Mouse (Mus musculus) lung, embryonic 14.5 days (tissue): ENCODE measurements at regions not wholly inside any gene's neighbourhood (a gene's known extent, or its start where the extent isn't known, plus 50 kb on each side); places are given as distances from the start of the nearest gene placed in this dataset.
A peak's percentile ranks its signal among the peaks of the same experiment; 100 is the strongest.

Experiments
- ATAC-seq: fragments of 200-750 bp; cut with Nextera tagmentation; 2 replicates; pipeline ENCODE4 v1.8.0; 2017; ENCODE audit warnings: mild to moderate bottlenecking, moderate TSS enrichment, moderate library complexity; ENCODE audit not compliant: insufficient read depth
- DNase-seq: peaks from one replicate; pipeline ENCODE4 v3.0.0-alpha.2; 2015
- H3K27ac ChIP-seq: fragments of 300-500 bp; sonication (generic); 2 replicates; pipeline ENCODE4 v1.5.1; 2014; ENCODE audit warnings: low read depth, mild to moderate bottlenecking, moderate library complexity
- H3K27me3 ChIP-seq: fragments of 300-500 bp; sonication (generic); 2 replicates; pipeline ENCODE4 v1.6.1; 2014; ENCODE audit warnings: low read length, control low read depth; ENCODE audit not compliant: insufficient read depth
- H3K36me3 ChIP-seq: fragments of 300-500 bp; sonication (generic); 2 replicates; pipeline ENCODE4 v1.6.1; 2014; ENCODE audit warnings: control low read depth; ENCODE audit not compliant: insufficient read depth
- H3K4me1 ChIP-seq: fragments of 300-500 bp; sonication (generic); 2 replicates; pipeline ENCODE4 v1.6.1; 2014; ENCODE audit warnings: antibody characterized with exemption, control low read depth; ENCODE audit not compliant: insufficient read depth
- H3K4me2 ChIP-seq: fragments of 300-500 bp; sonication (generic); 2 replicates; pipeline ENCODE4 v1.6.1; 2014; ENCODE audit warnings: mild to moderate bottlenecking
- H3K4me3 ChIP-seq: fragments of 300-500 bp; sonication (generic); 2 replicates; pipeline ENCODE4 v1.5.1; 2014; ENCODE audit warnings: low read depth, low read length
- H3K9ac ChIP-seq: fragments of 300-500 bp; sonication (generic); 2 replicates; pipeline ENCODE4 v1.6.1; 2014
- H3K9me3 ChIP-seq: fragments of 300-500 bp; sonication (generic); 2 replicates; pipeline ENCODE4 v1.6.1; 2016; ENCODE audit warnings: low read depth, low read length, control low read depth
- CTCF ChIP-seq: IDR thresholded peaks from 2 replicates; pipeline ENCODE4 v1.5.1; 2016; ENCODE audit warnings: antibody characterized with exemption, low read depth
- WGBS: fragments of 180-500 bp; shearing (Covaris S2); extraction: QIAGEN DNeasy Blood & Tissue Kit; methylation state at CpG from one replicate; pipeline ENCODE4 v1.1.7; 2014; 5-methylcytosine and 5-hydroxymethylcytosine counted together

GRCm38 (mm10) chr8:115478406-115479060 lies 229.1 kb downstream of the Maf start:
- WGBS, result 52% methylated on average over 11 of the region's 11 CpGs
- Histone ChIP-seq H3K27me3 (0 out of 2 replicates have a peak, but pooled peaks cover 3% of the 10 kb centered on the region), H3K9ac (no peak overlapping the region), H3K27ac (no peak overlapping the region), H3K4me2 (no peak overlapping the region), H3K9me3 (no peaks in the 10 kb centered on the region), H3K36me3 (no peaks in the 10 kb centered on the region), H3K4me3 (no peak overlapping the region), H3K4me1 (0 out of 2 replicates have a peak, but pooled peaks cover 4% of the 10 kb centered on the region)
- ATAC-seq (no peak), DNase-seq (peak; percentile 56)
- TF ChIP-seq CTCF, result no peak

- H3K27ac ChIP-seq, result no peak overlapping the region
- H3K4me3 ChIP-seq, result no peak overlapping the region
- 81% methylated on average over 9 of the region's 9 CpGs for WGBS
- H3K4me1 ChIP-seq, result 0 out of 2 replicates have a peak, but pooled peaks cover 4% of the 10 kb centered on the region
- no peaks in the 10 kb centered on the region for H3K9me3 ChIP-seq
- H3K9ac ChIP-seq, result no peak overlapping the region
- ATAC-seq (no peak), DNase-seq (no peak)
- H3K4me2 ChIP-seq, result no peak overlapping the region
- no peak for TF ChIP-seq CTCF
- H3K36me3 ChIP-seq, result no peaks in the 10 kb centered on the region
- H3K27me3 ChIP-seq, result 0 out of 2 replicates have a peak, but pooled peaks cover 3% of the 10 kb centered on the region
Measured at GRCm38 (mm10) chr8:115476071-115476470, 231.5 kb downstream of the Maf start.

DNA sequence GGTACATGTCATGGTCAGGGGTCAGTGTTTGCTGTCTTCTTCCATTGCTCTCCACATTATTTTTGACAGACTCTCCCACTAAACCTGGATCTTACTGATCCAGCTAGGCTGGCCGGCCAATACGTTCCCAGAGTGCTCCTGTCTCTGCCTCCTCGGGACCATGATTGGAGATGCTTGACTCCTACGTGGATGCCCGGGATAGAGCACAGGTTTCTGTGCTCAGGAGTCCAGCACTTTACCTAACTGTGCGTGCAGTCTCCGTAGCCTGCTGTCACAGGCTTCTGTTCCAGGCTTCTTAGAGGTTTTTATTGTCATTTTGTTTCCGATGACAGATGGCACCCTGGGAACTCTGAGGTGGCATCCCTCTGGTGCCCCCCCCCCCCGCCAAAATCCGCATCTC lies 232.4 kb downstream of the Maf start:
- Histone ChIP-seq H3K9ac (no peak overlapping the region), H3K4me1 (0 out of 2 replicates have a peak, but pooled peaks cover 4% of the 10 kb centered on the region), H3K4me2 (no peak overlapping the region), H3K9me3 (no peaks in the 10 kb centered on the region), H3K36me3 (no peaks in the 10 kb centered on the region), H3K4me3 (no peak overlapping the region), H3K27me3 (0 out of 2 replicates have a peak, but pooled peaks cover 3% of the 10 kb centered on the region), H3K27ac (no peak overlapping the region)
- DNase-seq (no peak), ATAC-seq (no peak)
- TF ChIP-seq CTCF, result no peak
- WGBS, result 85% methylated on average over 10 of the region's 10 CpGs

DNA sequence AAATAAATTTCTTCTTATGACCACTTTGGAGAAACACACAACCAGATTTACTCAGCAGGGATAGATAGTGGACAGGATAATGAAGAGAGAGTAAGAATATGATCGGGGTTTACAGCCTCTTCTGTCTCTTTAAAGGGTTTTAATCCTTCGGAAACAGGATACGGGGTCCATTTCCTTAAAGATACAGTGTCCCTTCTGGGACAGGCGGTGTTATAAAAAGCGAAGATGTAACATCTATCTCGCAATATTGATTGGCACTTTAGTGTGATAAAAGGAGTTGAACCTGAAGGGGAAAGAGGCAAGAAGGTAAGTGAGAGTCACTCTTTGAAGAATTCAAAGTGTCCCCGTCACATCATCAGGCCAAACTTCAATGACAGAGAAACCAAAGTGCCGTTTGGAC lies 233.6 kb downstream of the Maf start:
- ATAC-seq (no peak), DNase-seq (no peak)
- 51% methylated on average over 8 of the region's 8 CpGs for WGBS
- Histone ChIP-seq H3K9ac (no peak overlapping the region), H3K9me3 (no peaks in the 10 kb centered on the region), H3K27ac (no peak overlapping the region), H3K4me2 (peak overlapping the region; percentile 33; the same call in 1 of the 2 replicates), H3K36me3 (no peaks in the 10 kb centered on the region), H3K4me1 (0 out of 2 replicates have a peak, but pooled peaks cover 3% of the 10 kb centered on the region), H3K27me3 (0 out of 2 replicates have a peak, but pooled peaks cover 3% of the 10 kb centered on the region), H3K4me3 (no peak overlapping the region)
- TF ChIP-seq CTCF, result no peak

DNA sequence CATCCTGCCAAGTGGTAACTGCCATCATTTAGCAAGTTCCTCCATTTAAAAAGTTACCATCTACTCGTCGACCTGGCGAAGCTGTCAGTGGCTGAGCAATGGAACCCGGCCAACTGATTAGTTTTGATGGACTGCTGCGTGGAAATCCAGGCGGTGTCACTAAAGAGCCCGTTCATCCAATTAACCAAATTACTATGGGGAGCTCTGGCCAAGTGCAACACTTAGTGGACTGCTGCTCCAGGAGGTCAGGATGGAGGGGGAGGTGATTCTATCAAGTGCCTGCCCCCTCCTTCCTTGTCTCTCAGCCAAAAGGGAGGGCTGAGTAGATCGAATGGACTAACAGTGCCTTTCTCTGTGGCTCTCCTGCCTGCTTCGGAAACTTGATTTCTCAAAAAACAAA lies 241.0 kb downstream of the Maf start:
- no peak for ATAC-seq
- H3K36me3 ChIP-seq, result no peaks in the 10 kb centered on the region

GRCm38 (mm10) chr8:115466122-115466521 lies 241.5 kb downstream of the Maf start:
- no peak overlapping the region for H3K4me3 ChIP-seq
- ATAC-seq (no peak), DNase-seq (no peak)
- WGBS, result 73% methylated on average over 7 of the region's 7 CpGs
- H3K9ac ChIP-seq, result no peak overlapping the region
- no peak overlapping the region for H3K4me2 ChIP-seq
- H3K27me3 ChIP-seq, result peaks cover 21% of the 10 kb centered on the region
- peaks cover 9% of the 10 kb centered on the region; the same call in 1 of the 2 replicates for H3K4me1 ChIP-seq
- no peak for TF ChIP-seq CTCF
- no peak overlapping the region for H3K27ac ChIP-seq
- H3K36me3 ChIP-seq, result no peaks in the 10 kb centered on the region
- H3K9me3 ChIP-seq, result no peaks in the 10 kb centered on the region

More for the DNA sequence above, 241.0 kb downstream of the Maf start:
- Histone ChIP-seq H3K4me3 (no peak overlapping the region), H3K27me3 (peaks cover 21% of the 10 kb centered on the region), H3K9ac (no peak overlapping the region), H3K4me1 (peaks cover 9% of the 10 kb centered on the region; the same call in 1 of the 2 replicates), H3K27ac (no peak overlapping the region), H3K9me3 (no peaks in the 10 kb centered on the region), H3K4me2 (no peak overlapping the region)
- TF ChIP-seq CTCF, result no peak
- 27% methylated on average over 9 of the region's 9 CpGs for whole genome bisulfite sequencing
- DNase-seq, result peak; percentile 47

DNA sequence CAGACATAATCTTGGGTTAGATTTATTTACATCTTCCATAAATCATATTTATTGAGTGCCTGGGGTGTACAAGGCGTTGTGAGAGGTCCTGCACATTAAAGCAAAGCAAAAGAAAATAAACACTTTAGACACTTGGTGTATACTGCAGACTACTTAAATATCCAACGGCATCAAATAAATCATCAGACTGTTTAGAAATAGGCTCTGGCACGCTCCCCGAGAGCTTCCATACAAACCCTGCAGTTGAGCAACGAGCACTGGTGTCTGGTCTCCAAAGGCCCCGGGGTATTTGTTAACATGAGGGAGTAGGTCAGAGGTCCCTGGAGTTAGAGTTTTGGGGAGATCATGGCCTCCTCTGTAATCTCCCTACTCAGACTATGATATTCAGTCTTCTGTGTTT lies 244.9 kb downstream of the Maf start:
- H3K27ac ChIP-seq, result no peak overlapping the region
- DNase-seq (peak; percentile 94), ATAC-seq (peak; percentile 94)
- no peak overlapping the region for H3K4me3 ChIP-seq
- H3K9me3 ChIP-seq, result no peaks in the 10 kb centered on the region
- no peaks in the 10 kb centered on the region for H3K36me3 ChIP-seq
- H3K9ac ChIP-seq, result no peak overlapping the region
- WGBS, result 24% methylated on average over 6 of the region's 6 CpGs
- TF ChIP-seq CTCF, result no peak
- peaks cover 9% of the 10 kb centered on the region; the same call in 1 of the 2 replicates for H3K4me1 ChIP-seq
- no peak overlapping the region for H3K4me2 ChIP-seq
- H3K27me3 ChIP-seq, result peaks cover 46% of the 10 kb centered on the region
